Mouse (Mus musculus): ENCODE measurements around the gene Tmem238l.

Tmem238l gene

DNA sequence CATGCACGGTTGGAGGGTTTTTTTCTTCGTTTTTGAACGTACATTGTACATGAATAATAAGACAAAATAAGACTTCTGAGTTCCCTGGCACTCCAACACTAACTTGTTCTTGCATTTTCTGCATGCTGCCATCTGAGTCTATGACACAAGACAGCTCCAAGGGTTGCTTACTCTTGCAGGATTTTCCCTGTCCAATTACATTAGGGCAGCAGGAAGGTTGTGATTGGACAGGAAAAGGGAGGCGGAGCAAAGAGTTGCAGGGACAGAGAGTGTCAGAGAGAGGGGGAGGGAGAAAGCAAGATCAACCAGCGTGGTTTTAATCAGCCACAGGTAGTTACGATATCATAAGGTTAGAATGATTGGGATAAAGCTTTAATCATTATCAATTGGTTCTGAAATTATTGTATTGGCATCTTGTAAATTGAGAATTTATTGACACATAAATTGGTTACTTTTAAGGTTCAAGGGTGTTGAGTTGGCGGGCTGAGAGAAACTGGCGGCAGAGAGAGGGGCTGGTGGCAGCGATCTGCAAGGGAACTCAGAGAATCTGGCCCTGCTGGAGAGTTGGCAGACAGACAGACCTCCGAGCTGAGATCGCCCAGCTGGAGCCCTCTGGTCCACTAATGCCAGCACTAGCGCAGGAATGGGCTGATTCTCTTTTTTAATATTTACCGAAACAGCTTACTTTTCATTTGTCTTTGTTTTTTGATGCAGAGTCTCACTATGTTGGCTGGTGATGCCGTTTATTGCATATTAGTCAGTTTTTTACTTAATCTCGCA, 25.1 kb downstream of the Tmem238l start:
- no peak for DNase-seq (ENCODE audit: low spot score)

DNA sequence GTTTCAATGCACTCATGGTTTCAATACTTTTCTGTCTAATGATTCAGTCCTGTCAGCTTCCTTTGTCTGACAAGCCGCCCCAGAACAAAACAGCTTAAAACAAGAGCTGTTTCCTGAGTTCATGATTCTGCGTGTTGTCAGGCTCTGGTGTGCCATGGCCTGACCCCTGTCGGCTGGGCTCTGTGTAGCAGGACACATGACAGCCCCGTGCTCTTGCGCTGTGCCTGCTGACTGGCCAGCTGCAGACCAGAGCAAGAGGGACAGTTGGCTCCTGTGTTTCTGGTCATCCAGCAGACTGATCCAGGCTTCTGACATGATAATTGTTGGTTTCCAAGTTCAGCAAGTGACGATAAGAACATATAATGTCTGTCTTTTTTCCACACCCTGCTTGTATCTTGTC, 26.4 kb downstream of the Tmem238l start:
- peak; percentile 80 for DNase-seq (ENCODE audit: low spot score)

- DNase-seq (ENCODE audit: low spot score) = peak; percentile 26
Observed at GRCm38 (mm10) chr11:66983422-66984164, 27.2 kb downstream of the Tmem238l start.

- peak; percentile 88 for DNase-seq (ENCODE audit: low spot score)
Observed at GRCm38 (mm10) chr11:66984165-66985135, 28.0 kb downstream of the Tmem238l start.

- DNase-seq (ENCODE audit: low spot score) = no peak
Observed at GRCm38 (mm10) chr11:66985136-66985702, 28.8 kb downstream of the Tmem238l start.

DNA sequence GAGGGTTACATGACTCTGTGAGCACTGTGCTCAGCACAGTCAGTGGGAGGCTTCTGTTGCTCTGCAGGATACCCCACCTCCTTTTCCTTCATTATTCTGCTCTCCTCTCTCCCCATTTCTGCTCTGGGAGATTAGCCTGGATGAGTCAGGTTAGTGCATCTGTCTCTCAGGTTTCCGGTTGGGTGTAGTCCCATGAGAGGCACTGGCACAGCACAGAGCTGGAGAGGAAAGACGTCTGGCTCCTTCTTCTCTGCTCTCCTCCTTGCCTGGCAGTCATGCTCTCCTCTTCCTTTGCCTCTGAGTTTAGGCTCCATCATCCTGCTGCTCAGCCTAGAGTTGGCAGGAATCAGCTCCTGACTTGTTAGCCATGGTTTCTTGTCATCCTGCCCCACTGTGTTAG, 35.7 kb downstream of the Tmem238l start:
- DNase-seq (ENCODE audit: low spot score) = peak; percentile 49

DNA sequence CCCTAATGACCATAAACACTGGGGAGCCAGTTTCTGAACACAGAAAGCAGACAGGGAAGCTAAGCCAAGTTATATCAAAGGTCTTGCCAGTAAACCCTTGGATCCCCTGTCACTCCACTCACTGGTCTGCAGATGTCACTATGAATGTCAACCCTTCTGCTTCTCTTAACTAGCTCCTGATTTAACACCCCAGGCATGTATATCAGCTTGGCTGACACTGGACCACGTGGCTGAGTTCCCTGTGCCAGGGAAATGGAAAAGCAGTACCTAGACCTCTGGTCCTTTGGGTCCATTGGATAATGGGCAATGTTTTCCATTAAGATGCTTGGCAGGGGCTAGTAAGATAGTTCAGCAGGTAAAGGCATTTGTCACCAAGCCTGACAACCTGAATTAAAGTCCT, 37.2 kb downstream of the Tmem238l start:
- no peak for DNase-seq (ENCODE audit: low spot score)

- no peak for DNase-seq (ENCODE audit: low spot score)
Observed at GRCm38 (mm10) chr11:66996446-66996845, 40.0 kb downstream of the Tmem238l start.

DNA sequence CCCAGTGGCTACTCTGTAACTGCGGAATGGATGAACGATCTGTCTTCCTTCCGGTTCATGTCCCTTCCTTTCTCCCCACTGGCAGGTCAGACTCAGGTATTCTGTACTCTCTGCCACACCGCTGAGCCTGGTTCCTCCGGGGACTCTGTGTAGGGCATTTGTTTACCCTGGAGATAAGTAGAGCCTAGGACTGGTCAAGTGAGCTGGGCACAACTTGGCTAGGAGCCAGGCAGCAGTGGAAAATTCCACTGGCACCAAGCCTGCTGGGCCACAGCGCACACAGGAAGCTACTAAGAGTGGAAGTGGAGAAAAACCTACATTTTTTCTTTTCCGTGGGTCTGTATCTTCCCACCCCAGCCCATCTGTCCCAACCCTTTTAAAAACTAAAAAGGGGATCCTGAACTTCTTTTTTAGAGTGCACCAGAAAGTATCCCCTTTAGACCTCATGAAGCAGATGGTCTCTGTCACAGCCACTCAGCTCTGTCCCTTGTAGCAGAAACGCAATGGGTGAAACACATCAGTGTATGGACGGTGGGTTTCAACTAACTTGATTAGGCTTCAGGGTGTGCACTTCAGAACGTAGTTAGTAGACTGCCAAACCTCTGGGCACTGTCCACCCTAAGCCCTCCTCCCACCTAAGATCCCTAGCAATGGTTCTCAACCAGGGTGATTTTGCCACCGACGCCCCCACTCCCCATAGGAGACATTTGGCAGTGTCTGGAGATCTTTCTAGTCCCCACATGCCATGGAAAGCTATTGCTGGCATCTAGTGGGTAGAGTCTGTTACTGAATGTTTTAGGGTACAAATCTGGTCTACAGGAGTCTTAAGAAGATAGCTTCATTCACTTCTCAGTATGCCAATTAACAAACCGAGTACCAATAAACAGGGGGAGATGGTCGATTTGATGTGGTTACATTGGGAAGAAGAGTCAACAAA, 42.3 kb downstream of the Tmem238l start:
- peak; percentile 69 for DNase-seq (ENCODE audit: low spot score)

DNA sequence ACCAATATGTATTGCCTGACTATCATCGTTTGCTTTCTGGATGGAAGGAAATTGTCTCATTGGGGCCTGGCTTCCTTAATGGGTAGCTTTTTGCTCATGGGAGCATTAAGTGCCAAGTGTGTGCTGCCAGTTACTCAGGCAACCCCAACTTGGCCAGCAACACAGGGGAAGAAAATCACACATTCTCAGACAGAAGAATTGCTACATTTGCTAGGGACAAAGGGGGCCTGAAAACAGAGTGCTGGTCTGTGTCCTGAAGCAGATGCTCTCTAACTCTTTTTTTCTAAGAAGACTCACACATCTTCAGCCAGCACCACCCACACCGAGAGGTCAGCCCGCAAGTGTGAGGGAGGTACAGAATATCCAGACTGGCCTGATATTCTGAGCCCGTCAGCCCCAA, 44.2 kb downstream of the Tmem238l start:
- peak; percentile 28 for DNase-seq (ENCODE audit: low spot score)

- peak; percentile 73 for DNase-seq (ENCODE audit: low spot score)
Observed at GRCm38 (mm10) chr11:67001717-67002116, 45.3 kb downstream of the Tmem238l start.

DNA sequence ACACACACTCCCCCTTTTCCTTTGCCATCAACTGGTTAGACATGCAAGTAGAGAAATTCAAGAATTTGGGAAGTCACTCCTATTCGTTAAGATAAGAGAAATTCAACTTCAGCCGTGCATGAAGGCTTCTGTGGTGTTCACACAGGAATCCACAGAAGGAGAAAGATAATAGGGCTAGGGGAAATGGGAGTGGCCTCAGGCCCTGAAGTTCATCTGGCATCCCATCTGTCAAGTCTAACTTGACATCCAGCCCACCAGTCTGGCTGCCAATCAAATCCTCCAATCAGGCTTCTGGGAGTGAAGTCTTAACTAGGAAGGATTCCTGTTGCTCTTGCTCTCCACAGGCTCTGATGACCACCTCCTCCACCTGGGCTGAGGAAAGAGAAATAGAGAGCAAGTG, 46.5 kb downstream of the Tmem238l start:
- DNase-seq (ENCODE audit: low spot score) = no peak

GRCm38 (mm10) chr11:67007961-67008360, 51.5 kb downstream of the Tmem238l start:
- DNase-seq (ENCODE audit: low spot score) = peak; percentile 90

DNA sequence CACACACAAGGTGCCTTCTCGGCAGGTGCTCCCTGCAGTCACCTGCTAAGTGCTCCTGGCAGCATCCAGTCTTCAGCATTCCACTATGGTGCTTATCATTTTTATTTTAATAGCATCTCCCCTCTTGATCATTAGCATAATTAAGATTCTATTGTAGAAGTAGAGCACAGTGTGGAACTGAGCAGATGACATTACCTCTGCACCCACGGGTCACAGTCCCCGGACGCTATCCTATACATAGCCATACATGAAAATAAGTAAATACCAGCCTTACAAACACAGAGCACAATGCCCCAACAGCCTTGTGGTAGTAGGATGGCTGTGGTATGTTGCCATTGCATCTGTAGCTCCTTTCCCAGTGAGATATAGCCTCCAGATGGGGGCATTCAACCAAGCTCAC, 52.1 kb downstream of the Tmem238l start:
- DNase-seq (ENCODE audit: low spot score) = no peak

DNA sequence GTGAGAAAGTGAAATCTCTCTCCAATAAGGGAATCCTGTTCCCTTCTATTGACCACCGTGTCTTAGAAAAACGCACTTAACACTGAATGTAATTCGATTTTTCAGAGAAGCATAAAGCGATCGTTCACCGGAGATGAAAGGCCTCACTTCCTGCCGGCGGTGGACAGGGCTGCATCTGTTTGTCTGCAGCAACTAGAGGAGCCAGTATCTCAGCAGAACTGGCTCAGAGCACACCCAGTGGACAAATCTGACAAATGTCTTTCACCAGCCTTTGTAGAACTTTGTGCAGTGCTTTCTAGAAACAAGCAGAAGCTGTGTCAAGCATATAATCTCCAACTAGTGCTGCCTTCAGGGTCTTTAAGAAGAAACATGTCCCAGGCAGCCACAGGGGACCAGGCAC, 54.0 kb downstream of the Tmem238l start:
- peak; percentile 56 for DNase-seq (ENCODE audit: low spot score)

DNA sequence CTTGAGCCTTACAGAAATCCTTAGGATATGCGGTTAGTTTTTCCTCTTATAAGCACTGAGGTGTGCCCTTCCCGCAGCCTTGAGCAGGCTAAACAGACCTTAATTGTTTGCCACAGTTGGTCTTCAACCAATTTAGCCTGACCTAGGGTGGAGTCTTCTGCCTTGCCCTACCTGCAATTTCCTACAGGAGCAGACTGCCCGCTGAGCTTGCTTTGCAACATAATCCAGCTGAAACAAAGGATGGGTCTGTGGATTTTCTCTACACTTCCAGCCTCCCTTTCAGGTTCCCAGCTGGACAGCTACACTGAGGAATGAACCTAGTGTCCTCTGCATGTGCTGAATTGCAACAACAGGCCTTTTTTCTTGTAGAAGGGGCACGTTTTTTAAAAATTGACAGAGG, 55.2 kb downstream of the Tmem238l start:
- no peak for DNase-seq (ENCODE audit: low spot score)
